Mouse (Mus musculus) G1E-ER4 (cell line): Measurements from ENCODE around the gene Trip10. TPM values are rescaled to one million over a fixed set of nuclear protein-coding genes. Genes with fewer than 3 reads are reported as not detected.

ENCODE experiments used
- GATA1 ChIP-seq: IDR thresholded peaks from one replicate; pipeline ENCODE4 v1.8.0; 2012; ENCODE audit warnings: low read length, inconsistent platforms
- polyA plus RNA-seq: library from polyadenylated mRNA; stranded (reverse); fragments of >175 nt; gene quantifications from 2 replicates; pipeline ENCODE4 v1.2.3, GENCODE M21; 2012

Gene Trip10
- polyA plus RNA-seq, 1 experiment, result 14.8 TPM

DNA sequence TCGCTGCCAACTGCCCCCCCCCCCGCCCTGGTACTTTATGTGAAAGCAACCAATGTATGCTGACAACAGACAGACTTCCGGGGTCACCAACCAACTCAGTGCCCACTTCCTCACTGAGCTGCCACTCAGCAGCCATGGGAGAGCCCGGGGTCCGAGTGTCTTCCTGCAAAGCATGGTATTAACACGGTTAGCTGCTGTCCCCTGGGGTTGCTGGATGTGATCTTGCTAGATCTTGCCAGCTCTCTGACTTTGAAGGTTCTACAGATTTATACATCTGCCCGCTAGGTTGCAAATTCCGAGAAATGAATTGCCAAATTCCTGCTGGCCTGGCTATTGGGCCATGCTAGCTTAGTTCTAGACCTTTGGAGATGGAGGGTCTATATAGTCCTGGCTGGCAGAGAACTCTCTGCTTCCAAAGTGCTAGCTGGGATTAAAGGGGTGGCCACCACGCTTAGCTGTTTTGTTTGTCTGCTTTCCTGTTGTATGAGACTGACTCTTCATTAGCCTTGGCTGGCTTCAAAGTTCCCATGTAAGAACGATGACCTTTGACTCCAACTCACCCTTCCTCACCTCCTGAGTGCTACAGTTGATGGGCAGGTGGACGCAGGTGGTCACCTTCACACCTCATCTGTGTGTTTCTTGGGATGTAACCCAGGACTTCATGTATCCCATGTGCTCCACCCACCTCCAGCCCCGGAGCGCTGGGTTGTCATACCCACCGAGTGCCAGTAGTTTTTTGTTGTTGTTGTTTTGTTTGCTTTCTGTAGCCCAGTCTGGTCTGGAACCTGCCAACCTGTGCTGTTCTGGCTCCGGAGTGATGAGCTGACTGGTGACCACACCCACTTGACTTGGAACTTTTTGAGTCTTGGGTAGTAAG lies 19.2 kb upstream of the Trip10 start:
- no peak for TF ChIP-seq GATA1

DNA sequence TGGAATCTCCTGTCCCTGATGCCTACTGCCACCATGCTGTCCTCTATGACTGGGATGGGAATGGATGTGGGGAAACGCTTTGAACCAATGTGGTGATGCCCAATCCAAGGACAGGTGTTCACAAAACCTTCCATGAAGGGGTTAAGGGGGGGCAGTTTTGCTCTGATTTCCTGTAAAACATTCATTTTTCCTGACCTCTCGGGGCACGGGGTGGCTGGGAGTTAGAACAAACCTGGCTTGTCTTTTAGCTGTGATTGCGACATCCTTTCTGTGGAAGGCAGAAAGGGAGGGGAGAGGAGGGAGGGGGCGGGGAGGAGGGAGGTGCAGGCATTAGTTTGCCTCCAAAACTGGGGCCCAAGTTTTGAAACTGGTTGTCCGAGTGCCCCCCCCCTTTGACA lies 18.5 kb upstream of the Trip10 start:
- TF ChIP-seq GATA1, result no peak

DNA sequence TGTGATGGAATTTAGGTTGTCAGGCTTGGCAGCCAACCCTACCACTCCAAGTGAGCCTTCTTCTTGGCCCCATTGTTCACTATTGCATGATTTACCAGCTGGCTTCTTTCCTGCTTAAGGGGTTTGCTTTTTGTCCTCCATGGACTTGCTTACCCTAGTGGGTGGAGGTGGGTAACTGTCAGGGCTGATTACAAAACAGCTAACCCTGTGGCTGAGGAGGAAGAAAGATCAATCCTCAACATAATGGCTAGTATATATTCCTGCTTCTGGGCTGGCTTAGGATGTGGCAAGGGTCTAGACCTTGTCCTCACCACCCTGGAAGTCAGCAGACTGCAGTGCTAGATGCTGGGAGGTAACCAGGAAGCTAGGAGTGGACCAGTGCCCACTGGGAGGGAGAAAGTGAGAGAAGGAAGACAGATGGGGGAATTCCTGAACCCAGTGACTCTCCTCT lies 17.9 kb upstream of the Trip10 start:
- no peak for TF ChIP-seq GATA1

DNA sequence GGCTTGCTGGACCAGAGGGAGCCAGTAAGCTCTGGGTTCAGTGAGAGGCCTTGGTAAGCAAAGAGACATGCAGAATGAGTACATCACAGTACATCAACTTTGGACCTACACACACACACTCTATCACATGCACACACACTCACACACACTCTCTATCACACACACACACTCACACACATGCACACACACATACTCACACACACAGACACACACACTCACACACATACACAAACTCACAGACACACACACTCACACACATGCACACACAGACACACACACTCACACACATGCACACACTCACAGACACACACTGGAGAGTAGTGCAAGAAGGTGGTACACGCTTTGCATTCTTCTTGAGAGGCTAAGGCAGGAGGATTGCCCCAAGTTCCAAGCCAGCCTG lies 17.1 kb upstream of the Trip10 start:
- no peak for TF ChIP-seq GATA1

DNA sequence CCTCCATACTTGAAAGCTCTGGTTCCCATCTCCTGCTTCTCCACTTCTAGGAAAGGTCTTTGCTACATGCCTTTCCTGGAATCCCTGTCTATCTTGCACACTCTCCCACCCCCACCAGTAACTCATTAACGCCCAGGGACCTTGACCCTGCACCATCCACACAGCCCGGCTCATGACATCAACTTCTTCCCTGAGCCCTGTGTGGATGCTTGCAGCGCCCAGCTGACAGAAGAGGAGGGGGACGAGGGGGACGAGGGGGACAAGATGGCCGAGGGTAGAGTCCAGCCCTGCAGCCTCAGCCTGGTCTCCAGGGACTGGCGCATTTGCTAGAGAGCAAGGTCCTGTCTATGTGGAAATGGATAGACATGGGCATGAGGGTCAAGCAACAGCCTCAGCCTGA lies 16.2 kb upstream of the Trip10 start:
- no peak for TF ChIP-seq GATA1

DNA sequence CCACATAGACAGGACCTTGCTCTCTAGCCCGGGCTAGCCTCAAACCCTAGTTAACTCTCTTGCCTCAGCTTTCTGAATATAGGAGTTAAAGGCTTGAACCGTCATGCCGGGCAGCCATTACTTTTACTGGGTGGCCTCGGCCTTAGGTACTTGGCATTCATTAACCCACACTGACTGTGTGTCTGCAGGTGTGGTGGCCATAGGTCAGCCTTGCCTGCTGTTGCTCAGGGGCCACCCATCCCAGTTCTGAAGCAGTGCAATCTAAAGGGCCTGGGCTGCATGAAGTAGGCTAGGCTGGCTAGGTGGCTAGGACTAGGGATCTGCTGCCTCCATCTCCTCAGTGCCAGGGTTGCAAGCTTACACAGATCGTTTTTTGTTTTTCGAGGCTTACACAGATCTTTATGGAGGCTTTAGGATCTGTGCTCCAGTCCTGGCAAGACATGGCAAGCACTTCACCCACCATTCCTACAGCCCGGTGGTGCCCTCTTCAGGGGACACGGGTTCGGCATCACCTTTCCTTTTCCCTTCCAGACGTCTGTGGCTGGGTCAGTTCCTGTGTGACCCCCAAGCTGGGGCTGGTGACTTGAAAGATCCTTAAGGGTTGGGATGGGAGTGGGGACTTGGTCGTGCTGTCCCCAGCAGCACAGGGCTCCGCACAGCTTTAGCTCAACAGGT lies 14.9 kb upstream of the Trip10 start:
- TF ChIP-seq GATA1, result no peak

DNA sequence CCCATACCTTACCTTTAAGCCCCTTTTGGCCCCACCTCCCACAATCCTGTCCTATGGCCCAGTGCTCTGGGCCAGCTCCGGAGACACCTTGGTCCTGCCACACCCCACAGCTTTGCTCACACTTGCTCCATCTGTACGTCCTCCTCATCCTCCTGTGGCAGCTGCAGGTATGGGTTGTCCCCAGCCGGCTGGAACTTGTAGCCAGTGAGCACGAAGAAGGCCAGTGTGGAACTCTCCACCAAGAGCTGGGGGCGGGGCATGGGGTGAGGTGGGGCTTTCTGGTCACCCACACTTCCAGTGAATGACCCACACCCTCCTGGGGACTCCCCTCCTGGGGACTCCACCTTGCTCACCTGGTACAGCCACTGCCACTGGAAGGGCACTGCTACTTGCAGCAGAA lies 13.5 kb upstream of the Trip10 start:
- TF ChIP-seq GATA1, result no peak

DNA sequence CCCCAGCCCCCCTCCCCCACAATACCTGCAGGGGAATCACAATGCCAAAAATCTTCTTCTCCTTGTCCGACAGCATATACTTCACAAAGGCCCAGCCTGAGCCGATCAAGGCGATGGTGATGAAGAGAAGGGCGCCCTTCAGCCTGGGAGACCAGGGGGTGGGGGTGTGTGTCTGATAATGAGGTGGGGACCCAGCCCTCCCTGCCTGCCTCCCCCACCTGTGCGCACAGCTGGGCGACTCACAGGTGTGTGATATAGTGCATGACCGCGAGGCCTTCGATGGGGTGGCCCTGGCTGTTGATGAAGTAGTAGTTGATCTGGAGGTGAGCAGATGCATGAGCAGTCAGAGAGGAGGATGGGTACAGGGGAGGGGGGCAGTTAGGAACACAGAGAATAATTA lies 12.1 kb upstream of the Trip10 start:
- TF ChIP-seq GATA1, result no peak

DNA sequence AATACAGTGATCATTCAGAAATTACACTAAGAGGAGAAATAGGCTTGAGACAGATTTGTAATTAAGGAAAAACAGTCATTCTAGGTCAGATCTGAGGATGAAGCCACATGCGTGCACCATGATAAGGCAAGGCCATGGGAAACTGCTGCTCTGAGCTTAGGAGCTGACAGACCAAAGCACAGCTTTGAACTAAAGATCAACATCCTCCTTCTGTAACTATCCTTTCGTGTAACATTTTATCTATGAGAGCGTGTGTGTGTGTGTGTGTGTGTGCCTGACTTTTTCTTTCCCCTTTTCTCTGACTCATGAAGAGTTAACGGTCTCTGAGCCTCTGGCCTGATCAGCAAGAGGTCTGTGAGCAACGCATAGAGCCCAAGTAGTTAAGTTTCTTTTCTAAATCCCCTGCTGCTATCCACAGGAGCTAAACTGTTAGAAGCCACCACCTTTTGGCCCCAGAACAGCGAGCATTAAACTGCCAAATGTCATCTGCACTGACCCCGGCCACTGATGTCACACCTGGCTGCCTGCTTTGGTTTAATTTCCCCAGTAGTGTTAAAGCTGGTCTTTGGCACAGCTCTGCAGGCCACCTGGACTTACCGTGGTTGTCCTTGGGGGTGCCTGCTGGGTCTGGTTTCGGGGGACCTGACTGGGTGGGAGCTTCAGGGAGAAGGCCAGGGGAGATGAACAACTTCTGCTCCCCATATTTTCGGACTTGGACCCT lies 5.4 kb upstream of the Trip10 start:
- TF ChIP-seq GATA1, result no peak

DNA sequence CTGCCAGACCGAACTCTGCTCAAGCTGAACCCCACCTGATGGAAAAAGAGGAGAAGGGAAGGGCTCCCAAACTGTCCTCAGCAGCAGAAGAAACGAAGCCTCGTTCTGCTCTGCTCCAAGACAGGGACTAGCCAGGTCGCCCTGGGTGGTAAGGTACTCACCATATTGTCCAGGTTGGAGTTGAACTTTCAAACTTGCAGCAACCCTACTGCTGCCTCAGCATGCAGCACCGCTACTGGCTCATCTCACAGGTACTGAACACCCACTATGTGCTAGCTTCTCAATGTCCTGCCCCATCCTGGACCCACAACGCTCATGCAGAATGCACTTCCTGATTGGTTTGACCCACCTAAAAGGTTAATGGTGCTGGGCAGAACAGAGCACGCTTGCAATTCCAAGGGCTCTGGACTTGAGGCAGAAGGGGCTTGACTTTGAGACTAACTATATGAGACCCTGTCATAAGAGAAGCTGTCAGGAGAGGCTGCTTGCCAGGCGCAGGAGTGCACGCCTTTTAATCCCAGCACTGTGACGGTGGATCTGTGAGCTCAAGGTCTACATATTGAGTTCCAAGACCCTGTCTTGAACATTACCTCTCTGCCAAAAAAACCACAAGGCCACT lies 3.8 kb upstream of the Trip10 start:
- no peak for TF ChIP-seq GATA1

DNA sequence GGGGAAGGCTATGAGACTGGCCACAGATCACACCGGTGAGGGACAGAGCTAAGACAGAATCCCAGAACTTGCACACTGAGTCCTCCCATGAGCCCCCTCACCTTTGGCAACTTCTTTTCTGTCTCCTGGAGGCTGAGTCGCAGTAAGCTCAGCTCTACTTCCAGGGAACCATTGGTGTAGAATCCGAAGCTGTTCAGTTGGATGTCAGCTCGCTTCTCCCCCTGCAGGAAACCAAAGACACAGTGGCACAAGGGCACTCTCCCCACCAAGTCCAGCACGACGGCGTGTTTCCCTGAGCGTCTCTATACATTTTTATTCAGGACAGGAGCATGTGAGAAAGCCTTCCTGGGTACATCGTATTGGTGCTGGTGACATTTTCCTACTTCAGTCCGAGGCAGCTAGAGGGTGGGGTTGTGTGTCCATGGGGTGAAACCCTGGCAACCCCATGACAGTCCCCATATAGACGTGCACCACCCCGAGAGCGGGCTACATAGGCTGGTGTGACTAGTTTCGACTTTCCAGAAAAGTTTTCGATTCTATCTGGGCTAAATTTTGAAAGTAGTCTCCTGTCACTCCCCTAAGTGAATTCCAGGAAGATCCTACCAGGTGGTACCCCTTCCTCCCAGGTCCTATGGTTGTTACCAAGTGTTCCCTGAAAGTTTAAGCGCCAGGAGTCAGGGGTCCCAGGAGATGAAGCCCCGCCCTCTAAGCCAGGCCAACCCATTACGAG lies 2.4 kb upstream of the Trip10 start:
- TF ChIP-seq GATA1, result no peak

DNA sequence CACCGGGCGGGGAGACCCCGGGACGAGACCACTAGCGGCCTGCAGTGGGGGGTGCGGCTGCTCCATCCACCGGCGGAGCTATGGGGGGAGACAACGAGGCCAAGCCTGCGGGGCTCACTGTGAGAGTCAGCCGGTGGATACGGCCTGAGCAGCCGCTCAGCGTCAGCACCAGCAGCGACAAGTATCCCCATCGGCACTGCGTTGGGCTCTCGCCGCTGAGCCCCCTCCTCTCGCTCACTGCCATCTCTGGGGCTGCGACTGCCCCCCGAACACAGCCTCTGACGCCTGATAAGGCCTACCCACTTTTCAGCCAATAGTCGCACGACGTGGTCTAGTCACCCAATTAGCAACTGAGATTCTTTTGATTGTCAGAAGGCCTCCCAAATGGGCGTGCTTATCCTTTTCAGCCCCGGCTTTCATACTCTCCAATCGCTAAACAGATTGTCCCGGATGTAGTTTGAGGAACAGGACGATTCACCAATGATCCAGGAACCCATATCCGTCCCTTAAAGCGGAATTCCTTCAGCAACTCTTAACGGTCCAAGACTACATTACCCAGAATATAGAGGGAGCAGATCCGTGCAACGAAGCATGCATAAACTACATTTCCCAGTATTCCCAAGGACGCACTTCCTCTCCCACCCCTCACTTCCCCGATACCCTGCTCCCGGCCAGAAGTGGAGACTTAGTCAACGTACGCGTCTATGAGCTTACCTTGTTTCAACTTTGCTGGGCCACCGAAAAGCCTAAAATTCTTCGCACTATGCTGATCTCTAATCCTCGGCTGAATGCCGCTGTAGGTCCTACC lies 1.7 kb upstream of the Trip10 start:
- TF ChIP-seq GATA1, result no peak

DNA sequence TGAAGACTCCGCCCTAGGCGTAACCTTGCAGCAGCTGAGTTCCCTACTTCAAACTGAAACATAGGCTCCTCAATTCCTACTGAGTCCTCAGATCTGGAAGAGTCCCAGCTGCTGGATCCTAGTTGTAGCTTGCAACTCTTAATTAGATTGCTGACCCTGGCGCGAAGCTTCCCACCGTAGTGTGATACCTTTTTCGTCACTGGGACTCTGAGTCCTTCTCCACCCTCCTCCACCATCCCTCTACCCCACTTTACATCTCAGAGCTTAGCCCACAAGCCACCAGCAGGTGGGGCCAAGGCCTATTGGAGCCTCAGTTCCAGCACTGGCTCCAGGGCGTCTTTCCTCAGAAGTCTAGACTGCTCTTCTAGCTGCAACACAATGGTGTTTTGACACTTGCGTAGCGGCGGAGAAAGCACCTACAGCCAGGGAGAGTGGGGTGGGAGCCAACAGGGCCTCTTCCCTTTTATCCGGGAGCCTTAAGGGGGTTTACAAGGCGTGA lies 1.0 kb upstream of the Trip10 start, which contains the start of gene Gpr108:
Gene Gpr108, minus strand, starts transcription at position 246 of the 499 bp plus-strand sequence.
- no peak for TF ChIP-seq GATA1

DNA sequence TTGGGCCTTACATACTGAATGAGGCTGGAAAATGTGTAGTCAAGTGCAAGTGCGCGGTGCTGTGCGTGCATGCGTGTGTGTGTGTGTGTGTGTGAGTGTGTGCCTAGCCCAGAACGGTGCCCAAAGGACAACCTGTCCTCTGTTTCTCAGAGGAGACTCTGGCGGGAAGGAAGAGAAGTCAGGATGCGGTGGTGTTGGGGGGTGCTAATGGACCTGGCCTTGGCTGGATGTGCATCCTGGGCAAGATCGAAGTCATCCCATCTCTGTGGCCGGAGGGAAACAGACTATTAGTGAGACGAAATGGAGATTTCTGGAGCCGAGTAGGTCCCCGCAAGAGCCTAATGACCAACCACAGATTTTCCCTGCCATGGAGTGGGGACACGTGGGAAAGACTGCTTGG lies 484 bp upstream of the Trip10 start:
- TF ChIP-seq GATA1, result no peak
